Mouse (Mus musculus): ENCODE data around the gene Il2.

- TF ChIP-seq CTCF (IDR thresholded peaks at IDR 0.05; ENCODE audit: low read depth) (no peak), EP300 (IDR thresholded peaks at IDR 0.05; ENCODE audit: low read depth) (no peak)
These were observed 35.0 kb downstream of the Il2 start for GRCm38 (mm10) chr3:37090721-37091120.
